Mouse (Mus musculus): Measurements from ENCODE around the gene Idh3g. TPM values are rescaled to one million over a fixed set of nuclear protein-coding genes. Genes with fewer than 3 reads are reported as not detected.

Idh3g gene
- 100 to 1,000 TPM; 495 to 693 TPM for total RNA-seq (2021)
- long read RNA-seq, experiment 1, partial matches to known transcripts: 8 of 269 reads
- long read RNA-seq, experiment 1, other reads (novel, unspliced or antisense): 260 of 269 reads
- long read RNA-seq, experiment 2, partial matches to known transcripts: 57 of 603 reads
- long read RNA-seq, experiment 2, other reads (novel, unspliced or antisense): 543 of 603 reads

DNA sequence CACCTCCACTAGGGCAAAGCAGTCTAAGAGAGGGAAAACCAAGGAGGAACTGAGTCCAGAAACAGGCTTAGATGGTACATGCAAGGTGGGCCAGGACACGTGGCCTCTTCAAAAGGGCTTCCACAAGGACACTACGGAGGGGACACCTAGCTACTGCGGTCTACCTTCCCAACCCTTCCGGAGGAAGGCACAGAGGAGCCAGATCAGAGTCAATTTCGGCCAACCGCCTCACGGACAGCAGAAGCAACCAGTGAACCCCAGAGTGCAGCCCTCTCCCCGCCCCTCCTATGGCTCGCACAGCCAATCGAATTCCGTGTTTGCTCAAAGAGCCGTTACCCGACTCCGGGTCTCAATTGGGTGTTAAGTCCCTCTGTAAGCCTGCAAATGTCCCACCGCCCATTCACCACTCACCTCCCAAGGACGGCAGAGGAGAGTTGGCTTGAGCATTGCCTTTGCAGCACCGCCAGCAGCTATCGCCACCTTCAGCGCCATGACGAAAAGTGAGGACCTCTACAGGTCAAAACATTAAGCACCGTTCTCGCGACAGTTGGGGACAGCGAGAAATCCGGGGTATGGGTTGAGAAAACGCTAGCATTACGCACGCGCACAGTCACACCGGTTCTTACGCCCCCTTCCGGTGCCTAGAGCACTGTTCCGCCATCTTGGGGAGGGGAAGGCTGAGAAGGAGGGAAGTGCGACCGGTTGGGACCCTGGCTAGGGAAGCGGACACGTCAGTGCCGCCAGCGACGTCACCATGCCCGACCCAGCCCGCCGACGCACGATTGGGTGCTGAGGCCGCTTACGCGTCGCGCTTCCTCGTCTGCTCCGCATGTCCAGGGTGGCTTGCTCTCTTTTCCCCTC lies at the start of gene Idh3g, which contains the start of gene Ssr4:
Gene Idh3g, minus strand, starts transcription at position 534 of the 861 bp plus-strand sequence.
Gene Ssr4, plus strand, starts transcription at position 665 of the 861 bp plus-strand sequence.
- DNase-seq (ENCODE audit: low spot score in 2 of 2): peak; percentile 80 to 86

- DNase-seq (ENCODE audit: low spot score in 2 of 2): no peak
Measured at GRCm38 (mm10) chrX:73835731-73836130, 49.0 kb upstream of the Idh3g start.

GRCm38 (mm10) chrX:73824185-73825151 lies 37.8 kb upstream of the Idh3g start, which contains the start of gene Pdzd4:
Pdzd4 (minus strand) TSS chrX:73824969.
- DNase-seq (ENCODE audit: low spot score in 2 of 2): peak; percentile 16 to 29

- DNase-seq (ENCODE audit: low spot score in 2 of 2): no peak
Measured at GRCm38 (mm10) chrX:73823747-73824146, 37.0 kb upstream of the Idh3g start.

DNA sequence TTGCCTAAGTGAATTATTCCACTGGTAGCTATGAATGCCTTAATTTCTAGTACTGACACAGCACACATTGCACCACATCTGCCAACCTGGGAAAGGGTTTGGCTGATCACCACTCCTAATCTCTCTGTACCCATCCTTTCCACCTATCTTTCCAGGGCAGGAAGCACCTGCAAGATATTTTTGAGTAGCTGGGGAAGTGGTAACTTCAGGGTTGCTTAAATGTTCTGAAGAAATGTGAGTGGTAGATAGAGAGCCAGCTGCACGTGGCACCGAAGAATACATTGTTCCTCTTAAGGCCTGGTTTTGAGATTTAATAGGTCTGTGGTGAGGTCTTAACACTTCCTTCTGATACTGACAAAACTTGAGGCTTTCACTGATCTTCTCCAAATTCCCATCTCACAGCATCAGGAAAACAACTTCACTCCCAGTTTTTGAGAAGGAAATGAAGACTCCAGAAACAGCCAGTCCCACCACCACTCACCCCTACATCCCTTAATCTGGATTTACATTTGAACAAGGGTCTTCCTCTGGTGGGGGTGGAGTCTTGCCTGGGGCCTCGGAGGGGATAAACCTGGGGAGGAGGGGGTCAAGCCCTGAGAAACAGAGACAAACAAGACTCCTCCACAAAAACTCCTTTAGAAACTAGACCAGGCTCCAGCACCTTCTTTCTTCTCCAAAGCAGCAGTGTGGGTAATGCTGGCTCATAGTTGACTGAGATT lies 30.1 kb upstream of the Idh3g start:
- no peak for DNase-seq (ENCODE audit: low spot score in 2 of 2)

GRCm38 (mm10) chrX:73815072-73815471 lies 28.4 kb upstream of the Idh3g start:
- DNase-seq (ENCODE audit: low spot score in 2 of 2): no peak

DNA sequence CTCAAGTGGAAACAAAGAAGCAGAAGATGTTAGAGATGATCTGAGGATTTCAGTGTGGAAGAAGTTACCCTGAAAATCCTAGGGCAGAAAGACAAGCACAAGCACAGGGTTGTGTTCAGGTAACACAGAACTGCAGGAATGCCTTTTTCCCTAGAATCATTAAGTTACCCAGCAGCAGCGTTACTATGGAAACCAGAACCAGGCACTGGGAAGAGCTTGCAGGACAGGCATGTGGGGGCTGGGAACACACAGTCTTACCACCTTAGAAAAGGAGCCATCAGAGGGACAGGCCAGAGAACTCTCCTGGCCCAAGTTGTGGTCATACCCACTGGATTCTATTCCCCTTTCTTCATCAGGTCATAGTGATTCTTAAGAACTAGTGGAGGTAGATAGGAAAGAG lies 19.1 kb upstream of the Idh3g start:
- no peak for DNase-seq (ENCODE audit: low spot score in 2 of 2)

DNA sequence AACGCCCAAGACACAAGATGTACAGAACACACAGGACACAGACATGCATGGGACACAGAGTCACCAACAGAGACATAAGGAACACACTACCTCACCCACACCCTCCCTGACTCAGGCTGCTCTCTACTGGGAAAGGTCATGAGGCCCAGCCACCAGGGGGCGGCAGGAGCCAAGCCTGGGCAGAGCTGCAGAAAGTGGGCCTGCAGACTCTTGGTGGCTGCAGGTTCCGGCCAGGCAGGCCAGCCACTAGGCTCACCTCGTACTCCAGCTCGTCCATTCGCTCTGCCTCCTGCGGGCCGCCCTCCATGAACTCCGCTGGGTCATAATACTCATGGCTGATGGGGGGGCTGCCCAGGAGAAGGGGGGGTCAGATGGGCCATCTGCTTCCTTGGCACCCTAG lies 11.8 kb upstream of the Idh3g start:
- peak; percentile 62 to 63 for DNase-seq (ENCODE audit: low spot score in 2 of 2)

DNA sequence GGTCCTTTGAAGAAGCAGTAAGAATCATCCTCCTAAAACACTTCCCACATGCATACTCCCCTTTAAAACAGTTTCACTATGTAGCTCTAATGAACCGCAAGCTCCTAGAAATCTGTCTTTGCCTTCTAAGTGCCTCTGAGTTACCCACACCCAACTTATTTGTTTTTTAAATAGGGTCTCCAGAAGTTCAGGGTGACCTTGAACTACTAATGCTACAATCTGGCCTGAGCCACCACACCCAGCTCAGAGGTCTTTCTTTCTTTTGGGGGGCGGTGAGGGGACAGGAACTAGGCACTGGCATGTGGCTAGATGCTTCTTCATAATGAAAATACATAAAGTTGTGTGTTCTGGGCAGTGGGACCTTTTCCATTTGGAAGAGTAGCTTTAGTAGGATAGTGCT lies 10.8 kb upstream of the Idh3g start:
- DNase-seq (ENCODE audit: low spot score in 2 of 2): no peak

GRCm38 (mm10) chrX:73793505-73793904 lies 6.8 kb upstream of the Idh3g start:
- no peak for DNase-seq (ENCODE audit: low spot score in 2 of 2)

DNA sequence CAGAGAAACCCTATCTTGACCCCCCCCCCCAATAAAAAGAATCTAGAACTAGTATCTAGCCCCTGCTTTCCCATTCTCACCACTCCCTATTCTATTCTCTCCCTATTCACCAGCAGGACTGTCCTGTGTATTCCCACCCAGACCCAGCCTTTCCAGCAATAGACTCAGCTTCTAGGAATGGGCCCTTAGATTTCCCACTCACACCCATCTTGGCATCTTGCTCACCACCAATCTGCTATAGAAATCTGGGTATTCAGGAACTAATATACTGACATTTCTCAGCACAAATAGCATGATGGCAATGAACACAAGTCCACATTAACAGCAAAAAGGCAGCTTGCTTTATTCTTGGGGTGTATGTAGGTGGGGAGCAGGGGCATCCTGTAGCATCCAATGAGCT lies 6.3 kb upstream of the Idh3g start:
- DNase-seq (ENCODE audit: low spot score in 2 of 2): no peak

GRCm38 (mm10) chrX:73788501-73788900 lies 1.8 kb upstream of the Idh3g start:
- DNase-seq (ENCODE audit: low spot score in 2 of 2): no peak

DNA sequence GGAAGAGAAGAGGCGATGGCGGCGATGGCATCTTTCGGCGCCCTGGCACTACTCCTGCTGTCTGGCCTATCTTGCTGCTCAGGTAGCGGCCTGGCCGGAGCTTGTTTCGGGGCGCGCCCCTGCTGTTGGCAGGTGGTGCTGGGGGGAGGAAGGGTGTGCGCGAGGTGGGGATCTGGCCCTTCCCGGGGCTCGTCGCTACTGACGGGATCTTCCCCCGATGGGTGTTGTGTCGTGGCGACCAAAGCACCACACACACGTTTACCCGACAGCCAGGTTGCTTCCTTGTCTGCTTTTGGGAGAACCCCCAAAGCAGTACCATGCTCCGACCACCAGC lies 495 bp upstream of the Idh3g start:
- no peak for DNase-seq (ENCODE audit: low spot score in 2 of 2)

GRCm38 (mm10) chrX:73785666-73786065 lies 1.0 kb downstream of the Idh3g start:
- DNase-seq (ENCODE audit: low spot score in 2 of 2): no peak

DNA sequence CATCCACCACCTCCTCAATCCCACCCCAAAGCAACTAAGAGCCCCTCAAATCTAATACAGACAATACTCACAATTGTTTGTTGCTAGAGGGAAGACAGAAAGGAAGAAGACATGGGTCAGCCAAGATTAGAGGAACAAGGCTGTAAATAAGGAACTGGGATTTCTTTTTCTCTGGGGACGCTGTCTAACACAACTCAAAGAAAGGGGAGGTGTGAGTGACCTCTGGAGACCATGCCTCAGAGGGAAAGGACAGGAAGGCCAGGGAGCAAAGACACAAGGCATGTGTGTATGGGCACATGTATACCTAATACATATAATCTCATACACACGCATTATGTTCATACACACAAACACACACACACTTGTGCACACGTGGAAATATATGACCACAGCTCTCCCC lies 4.5 kb downstream of the Idh3g start:
- no peak for DNase-seq (ENCODE audit: low spot score in 2 of 2)

- no peak for DNase-seq (ENCODE audit: low spot score in 2 of 2)
Measured at GRCm38 (mm10) chrX:73774802-73775483, 11.8 kb downstream of the Idh3g start.

GRCm38 (mm10) chrX:73774168-73774760 lies 12.4 kb downstream of the Idh3g start, which contains the start of gene Srpk3:
Srpk3 (plus strand) TSS chrX:73774405.
- DNase-seq (ENCODE audit: low spot score in 2 of 2): no peak

DNA sequence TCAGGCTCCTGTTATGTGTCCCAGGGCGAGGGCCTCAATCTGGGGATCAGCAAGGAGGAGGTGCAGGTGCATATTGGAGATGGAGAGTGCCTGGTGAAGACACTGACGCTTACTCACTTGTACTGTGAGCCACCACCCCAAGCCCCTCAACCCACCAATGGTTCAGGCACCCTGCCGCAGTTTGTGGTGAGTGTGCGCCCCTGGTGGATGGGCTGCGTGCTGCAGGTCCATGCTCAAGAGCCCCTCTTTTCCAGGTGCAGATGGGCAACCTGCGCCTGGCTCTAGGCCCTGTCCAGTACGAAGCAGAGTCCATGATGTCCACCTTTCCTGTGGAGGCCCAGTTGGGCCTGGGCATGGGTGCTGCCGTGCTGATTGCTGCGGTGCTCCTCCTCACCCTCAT lies 19.4 kb downstream of the Idh3g start:
- no peak for DNase-seq (ENCODE audit: low spot score in 2 of 2)

GRCm38 (mm10) chrX:73765311-73765710 lies 21.4 kb downstream of the Idh3g start:
- peak; percentile 39 to 48 for DNase-seq (ENCODE audit: low spot score in 2 of 2)
